Mouse (Mus musculus): ENCODE results near the gene Pex5l. TPM values are rescaled to one million over a fixed set of nuclear protein-coding genes. Genes with fewer than 3 reads are reported as not detected.

Gene Pex5l
- total RNA-seq (2023) = not detected

DNA sequence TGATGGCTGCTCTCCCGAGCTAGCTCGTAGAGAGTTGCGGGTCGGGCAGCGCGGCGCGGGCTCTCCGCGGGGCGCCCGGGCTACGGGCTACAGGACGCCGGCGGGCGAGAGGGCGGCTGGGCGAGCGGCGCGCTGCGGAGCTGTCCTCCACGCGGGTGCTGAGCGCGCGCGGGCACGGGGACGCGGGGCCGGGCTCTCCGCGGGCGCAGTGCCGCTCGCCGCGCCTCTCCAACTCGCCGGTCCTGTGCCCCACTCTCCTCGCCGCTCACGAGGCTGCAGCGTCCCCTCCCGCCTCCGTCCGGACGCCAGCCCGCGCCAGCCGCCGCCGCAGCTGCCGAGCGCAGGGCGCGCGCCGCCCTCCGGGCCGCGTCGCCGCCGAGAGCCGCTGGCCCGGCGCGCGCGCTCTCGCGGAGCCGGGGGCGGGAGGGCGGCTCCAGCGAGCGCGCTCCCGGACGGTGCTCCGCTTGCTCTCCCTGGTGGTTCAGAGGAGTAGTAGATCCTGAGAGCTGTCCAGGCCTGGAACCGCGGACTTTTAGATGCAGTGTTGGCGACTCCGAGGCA is at the start of gene Pex5l:
TSS of gene Pex5l (minus strand) at position 347 of the 561 bp plus-strand sequence.

